Mouse (Mus musculus) cerebellum, adult 18-20 months (tissue): ENCODE data around the gene Inpp5k.
A peak's percentile ranks its signal among the peaks of the same experiment; 100 is the strongest.

Experiments used
- DNase-seq, 2 experiments: peaks; one replicate each; pipeline ENCODE4 v3.0.0; 2021

Inpp5k gene

GRCm38 (mm10) chr11:75621426-75621825 lies 9.4 kb upstream of the Inpp5k start:
- no peak for DNase-seq

DNA sequence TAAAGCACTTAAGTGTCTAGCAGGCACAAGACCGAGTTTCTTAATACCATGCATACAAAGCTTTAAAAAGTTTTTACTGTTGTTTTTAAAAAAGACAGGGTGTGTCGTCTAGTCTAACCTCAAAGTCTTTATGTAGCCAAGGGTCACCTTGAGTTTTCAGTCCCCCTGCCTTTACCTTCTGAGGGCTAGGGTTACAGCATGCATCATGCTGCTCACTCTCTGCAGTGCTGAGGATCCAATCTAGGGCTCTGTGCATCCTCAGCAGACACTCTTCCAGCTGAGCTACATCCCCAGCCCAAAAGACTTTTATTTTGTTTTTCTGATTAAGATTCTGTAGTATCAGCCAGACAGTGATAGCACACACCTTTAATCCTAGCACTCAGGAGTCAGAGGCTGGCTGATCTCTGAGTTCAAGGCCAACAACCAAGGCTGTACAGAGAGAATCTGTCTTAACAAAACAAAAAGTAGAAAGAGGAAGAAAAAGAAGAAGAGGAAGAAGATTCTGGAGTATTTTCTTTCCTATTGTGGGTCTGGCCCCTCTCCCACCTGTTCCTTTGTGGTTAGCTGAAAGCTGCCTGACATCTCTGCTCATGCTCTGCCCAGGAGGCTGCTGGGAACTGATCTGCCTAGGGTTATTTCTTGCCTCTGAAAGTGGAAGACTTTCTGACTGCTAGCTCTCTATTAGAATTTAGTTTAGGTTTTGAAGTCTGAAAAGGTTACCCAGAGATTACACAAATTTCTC lies 8.0 kb upstream of the Inpp5k start:
- DNase-seq: no peak

DNA sequence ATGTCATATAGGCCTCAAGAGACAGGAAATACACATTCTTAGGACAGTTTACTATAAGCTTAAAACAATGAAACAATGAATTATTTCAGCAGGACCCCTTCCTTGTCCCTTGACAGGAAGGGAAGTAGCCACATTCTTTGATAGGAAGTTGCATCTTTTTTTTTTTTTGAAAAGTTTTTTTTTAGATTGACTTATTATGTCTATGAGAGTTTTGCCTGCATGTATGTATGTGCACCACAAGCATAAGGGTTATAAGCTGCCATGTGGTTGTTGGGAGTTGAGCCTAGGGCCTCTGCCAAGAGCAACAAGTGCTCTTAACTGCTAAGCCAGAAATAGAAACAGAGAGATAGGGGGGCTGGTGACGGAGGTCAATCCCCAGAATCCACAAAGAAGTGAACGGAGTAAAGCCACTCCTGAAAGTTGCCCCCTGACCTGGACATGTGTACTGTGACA lies 6.7 kb upstream of the Inpp5k start:
- DNase-seq: no peak

- no peak for DNase-seq
Measured at GRCm38 (mm10) chr11:75625820-75626219, 5.0 kb upstream of the Inpp5k start.

DNA sequence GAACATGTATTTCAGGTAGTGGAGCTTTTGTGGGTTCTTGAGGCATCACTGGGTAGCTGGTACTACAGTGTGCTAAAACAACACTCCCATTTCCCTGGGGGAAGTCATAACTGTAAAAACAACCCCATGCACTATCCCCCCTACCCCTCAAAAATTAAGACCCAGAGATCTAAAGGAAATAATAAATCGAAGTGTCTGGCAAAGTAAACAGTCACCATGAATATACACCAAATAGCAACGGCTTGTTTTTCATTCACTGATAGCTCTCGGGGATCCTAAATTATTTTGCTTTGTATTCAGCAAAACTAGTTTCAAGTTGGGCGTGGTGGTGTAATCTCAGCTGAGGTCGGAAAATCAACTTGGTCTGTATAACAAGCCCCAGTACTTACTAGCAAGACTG lies 690 bp upstream of the Inpp5k start:
- no peak for DNase-seq

DNA sequence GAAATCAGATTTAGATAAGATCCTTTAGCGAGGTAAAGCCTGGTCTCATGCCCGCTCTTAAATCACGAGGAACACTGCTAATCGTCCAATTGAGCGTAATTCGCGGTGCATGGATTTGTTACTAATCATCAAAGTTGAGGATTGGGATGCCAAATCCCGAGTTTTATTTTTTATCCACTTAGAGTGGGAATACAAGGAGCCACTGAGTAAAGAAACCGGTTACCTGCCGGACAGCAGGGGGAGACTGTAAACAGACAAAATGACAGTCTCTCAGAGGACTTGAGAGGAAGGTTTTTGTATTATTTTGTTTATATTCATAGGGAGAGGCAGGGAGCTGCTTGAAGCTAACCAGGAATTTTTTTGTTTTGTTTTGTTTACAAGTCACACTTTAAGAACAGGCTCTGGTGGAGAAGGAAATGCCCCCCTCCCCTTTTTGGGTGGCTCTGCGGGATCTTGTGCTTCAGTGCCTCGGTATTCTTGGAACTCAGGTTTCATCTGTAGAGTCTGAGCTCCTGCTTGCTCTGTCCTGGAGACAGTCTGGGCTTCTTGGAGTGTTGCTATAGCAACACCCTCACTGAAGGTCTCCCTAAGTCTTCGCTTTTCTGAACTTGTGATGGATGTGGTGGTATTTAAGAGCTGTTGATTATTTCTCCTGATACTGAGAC lies 905 bp downstream of the Inpp5k start:
- peak; percentile 55 to 67 for DNase-seq

GRCm38 (mm10) chr11:75632921-75633320 lies 2.1 kb downstream of the Inpp5k start:
- DNase-seq: no peak

GRCm38 (mm10) chr11:75634801-75635200 lies 4.0 kb downstream of the Inpp5k start:
- no peak for DNase-seq

DNA sequence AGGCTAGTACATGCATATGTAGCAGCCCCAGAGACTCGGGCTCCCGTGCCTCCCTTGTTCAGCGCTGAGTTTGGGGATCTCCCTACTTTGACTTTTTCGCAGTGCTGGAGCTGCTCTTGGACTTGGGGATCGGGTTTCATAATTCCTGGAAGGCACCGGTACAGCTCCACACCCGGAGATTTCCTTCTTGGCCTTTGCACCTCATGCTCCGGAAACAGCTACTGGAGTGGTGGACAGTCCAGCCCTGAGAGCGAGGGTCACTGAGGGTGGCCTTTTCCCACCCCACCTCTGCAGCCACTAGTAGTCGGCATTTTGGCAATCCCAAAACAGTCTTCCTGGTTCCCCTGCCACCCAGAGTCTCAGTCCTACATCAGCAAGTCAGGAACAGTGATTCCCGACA lies 4.5 kb downstream of the Inpp5k start:
- DNase-seq: no peak

DNA sequence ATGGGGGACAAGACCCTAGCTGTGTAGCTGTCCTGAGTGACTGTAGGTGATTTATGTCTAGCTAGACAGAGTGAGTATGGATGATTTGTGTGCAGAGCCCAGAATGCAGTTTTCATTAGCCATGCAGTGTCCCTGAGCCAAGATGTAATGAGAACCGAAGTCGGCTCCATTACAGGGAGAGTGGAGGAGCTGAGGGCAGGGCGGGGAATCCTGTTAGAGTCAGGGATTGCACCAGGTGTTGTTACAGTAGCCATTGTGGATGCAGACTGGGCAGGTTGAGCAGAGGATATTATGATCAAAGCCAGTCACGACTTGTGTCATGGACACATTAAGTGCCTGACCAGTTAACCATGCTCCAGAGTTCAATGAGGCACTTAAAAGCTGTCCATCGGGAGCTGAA lies 12.5 kb downstream of the Inpp5k start:
- DNase-seq: no peak

- DNase-seq: no peak
Measured at GRCm38 (mm10) chr11:75644684-75645083, 13.9 kb downstream of the Inpp5k start.

DNA sequence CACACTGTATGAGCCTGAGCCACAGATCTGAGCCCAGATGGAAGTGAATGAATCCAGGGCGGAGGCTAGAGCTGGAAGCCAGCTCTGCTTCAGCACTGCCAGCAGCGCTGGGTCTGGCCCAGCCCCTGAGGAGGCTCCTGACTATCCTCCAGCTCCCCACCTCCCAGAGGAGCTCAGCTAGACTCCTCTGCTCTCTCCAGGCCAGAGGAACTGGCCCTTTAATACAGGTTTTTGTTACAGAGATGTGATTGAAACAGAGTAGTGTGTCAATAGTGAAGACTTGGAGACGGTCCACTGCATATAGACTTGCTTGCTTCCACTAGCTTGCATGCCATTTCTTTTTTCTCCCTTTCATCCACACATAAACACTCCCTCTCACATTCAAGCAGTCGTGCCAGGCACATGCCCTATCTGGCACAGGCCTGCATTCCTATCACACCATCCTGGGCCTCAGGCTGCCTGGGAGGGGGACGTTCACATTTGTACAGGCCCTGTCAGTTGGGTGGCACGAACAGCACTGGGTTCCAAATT lies 17.0 kb downstream of the Inpp5k start:
- peak; percentile 58 to 65 for DNase-seq

DNA sequence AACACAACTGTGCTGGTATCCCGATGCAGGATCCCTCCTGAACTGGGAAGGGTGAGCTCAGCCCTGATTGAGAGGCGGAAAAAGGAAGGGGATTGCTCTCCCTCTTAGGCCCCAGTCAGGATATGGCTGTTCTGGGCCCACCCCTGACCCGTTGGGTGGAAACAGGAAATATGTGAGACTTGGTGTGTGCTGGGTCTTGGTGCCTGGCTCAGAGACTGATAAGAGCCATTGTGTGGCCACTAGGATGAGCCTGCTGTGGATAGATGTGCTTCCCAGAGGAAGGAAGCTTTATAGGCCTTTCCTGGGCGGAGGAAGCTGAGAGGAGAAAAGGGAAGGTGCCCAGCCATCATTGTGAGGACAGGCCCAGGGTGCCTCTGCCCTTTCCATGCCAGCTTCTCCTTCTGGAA lies 18.4 kb downstream of the Inpp5k start:
- DNase-seq: no peak

DNA sequence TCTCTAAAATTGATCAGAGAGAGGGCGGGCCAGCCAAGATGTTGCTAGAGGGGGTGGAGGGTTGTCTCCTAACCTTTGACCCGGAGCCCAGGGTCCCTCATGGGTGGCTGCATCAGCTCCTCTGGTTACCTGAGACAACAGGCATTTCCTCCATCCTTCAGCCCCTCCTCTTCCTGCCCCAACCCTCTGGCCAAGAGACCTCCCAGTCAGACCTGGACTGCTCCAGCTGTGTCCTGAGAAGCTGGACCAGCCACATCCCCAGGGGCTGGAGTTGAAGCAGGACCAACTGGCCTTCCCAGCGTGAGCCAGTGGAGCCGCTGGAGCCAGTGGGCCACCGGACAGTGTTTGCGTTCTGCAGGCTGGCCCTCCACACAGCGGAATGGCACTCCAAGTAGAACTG lies 19.5 kb downstream of the Inpp5k start, which contains the start of gene Myo1c:
Gene Myo1c (plus strand): TSS at position 194 of the 400 bp plus-strand sequence.
- DNase-seq: peak in 1 of 2 experiments; percentile 23

GRCm38 (mm10) chr11:75650958-75651425 lies 20.2 kb downstream of the Inpp5k start:
- DNase-seq: no peak

DNA sequence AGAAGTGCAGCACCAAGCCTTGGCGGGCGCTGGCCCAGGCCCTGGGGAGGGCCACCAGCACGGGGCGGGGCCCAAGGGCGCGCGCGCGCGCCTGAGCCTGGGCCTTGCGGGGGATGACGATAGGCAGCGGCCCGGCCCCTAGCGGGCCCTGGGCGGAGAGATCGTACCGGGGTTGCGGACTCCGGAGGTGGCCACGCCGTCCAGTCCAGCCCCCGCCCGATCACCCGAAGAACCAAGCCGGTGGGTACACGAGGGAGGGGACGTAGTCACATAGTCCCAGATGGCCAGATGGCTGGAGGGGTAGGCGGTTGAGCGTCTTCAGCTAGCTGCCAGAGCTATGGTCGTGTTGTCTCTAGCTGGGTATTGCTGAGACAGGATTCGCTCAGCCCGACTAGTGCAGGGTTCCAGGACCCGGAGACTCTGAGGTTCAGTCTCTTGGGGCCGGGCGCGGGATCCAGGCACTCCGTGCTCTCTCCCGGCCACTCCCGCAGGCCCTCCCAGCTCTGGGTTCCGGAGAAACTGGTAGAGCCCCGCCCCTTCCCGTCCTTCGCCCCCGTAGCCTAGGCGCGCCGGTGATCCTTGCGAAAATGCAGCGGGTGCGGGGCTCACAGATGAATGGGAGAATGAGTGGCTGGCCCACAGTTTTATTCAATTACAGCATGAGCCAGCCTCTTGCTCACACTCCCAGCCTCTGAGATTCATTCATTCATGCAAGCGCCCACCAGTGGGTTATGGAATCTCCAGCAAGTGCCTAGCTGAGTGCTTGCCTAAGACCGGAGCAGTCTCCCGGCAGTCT lies 20.8 kb downstream of the Inpp5k start:
- DNase-seq: peak; percentile 82 to 85

GRCm38 (mm10) chr11:75652222-75652941 lies 21.6 kb downstream of the Inpp5k start:
- peak in 1 of 2 experiments; percentile 49 for DNase-seq

- peak in 1 of 2 experiments; percentile 28 for DNase-seq
Measured at GRCm38 (mm10) chr11:75652942-75653684, 22.3 kb downstream of the Inpp5k start.

- peak; percentile 73 to 75 for DNase-seq
Measured at GRCm38 (mm10) chr11:75653781-75654470, 23.1 kb downstream of the Inpp5k start.

DNA sequence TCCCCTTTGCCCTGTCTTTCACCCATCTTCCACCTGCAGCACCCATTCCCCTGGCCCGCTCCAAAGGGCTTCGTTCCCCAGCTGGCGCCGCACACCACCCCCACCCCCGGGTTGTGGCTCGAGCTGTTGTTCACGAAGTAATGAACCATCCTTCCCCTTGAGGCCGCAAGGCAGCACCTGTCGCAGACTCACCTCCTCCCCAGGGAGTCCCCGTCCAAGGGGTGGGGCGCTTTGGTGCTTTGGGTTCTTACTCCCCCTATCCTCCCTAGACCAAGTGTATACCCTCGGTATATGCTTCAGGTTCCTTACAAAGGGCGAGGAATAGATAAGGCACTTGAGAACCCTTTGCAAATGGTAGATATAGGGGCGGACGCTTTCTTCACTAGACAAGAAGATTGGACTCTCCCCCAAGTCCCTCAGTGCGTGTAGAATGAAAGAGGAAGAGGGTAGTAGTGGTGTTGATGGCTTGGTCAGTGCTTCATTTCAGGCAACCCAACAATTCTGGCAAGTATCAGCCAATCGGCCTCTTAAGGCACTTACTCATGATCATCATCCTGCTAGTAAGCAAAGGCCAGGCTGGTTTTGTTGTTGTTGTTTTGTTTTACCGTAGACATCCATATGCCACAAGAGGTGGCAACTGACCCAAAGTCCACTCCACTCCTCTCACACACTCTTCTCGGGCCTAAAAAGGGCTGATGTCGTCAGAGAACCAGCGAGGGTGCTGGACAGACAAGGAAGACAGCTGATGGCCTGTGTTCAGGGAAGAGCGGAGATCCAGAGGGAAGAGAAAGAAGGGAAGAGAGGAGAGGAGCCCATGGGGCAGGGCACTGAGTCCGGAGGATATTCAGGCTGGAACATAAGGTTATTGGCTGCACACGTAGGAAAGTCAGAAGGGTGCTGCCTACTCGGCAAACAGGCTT lies 23.9 kb downstream of the Inpp5k start:
- peak in 1 of 2 experiments; percentile 42 for DNase-seq
